In the genomic region with DNA sequence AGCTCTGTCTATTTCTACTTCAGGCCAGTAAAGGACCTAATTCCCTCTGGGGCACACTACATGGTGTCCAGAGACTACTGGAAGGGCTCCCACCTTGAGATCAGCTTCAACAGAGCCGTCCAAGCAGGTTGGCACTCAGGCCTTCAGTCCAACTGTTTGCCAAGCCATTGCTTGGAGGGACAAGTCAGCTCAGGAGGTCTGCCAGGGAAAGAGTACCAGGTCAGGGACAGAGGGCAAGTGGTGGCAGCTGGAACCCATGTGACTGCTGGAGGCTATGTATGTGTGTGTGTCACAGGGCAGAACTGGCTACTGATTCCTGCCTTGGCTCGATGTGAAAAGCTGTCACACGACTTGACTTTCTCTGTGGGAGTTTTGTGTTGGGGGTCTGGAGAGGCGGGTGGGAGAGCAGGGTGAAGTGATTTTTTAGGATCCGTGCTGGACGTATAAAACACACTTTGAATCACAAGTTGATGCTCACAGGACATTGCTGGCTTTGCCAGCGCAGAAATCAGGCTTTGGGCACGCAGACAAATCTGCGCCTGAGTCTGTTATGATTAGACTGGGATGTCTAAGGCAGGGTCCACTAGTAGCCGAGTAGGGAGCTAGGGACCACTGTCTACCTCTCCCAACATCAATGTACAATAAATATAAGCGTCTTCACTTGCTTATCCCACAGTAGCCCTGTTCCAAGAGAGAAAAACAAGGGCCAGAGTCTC, we compare ENCODE assay signal across 20 mouse cellular contexts.
A peak's percentile ranks its signal among the peaks of the same experiment; 100 is the strongest.
DNase-seq lines count a peak whose midpoint lies in the region; ATAC-seq lines count a peak whose summit lies in the region.
"Had no signal": no experiment of that assay in that cellular context is flagged by ENCODE, and none has a peak within 500 bp of the region (broad histone marks: within the 10 kb centered on the region; RNA-seq: fewer than 3 reads in every experiment).

No protein-coding gene starts in this region.

- intact Hi-C loops in gastrocnemius, postnatal 36 days (cut with DNase I): loop anchor here (5.0 kb wide), 1 partner anchor 80 kb away; no protein-coding TSS in a partner anchor

- H3K36me3 ChIP-seq in hindbrain, embryonic 10.5 days: no peaks in the 10 kb centered on the region
- H3K36me3 ChIP-seq in hindbrain, embryonic 16.5 days (ENCODE audit: control insufficient read depth, insufficient read depth, low read length): no peaks in the 10 kb centered on the region
- H3K36me3 ChIP-seq in limb, embryonic 10.5 days: no peaks in the 10 kb centered on the region
- H3K36me3 ChIP-seq: embryonic facial prominence, embryonic 13.5 days; forebrain, embryonic 10.5 days; intestine, embryonic 15.5 days; limb, embryonic 12.5 days; midbrain, embryonic 15.5 days; neural tube, embryonic 13.5 days had no signal

- WGBS in hindbrain, embryonic 10.5 days: 87% methylated on average over 11 of the region's 11 CpGs
- 83% methylated on average over 11 of the region's 11 CpGs for WGBS in hindbrain, embryonic 16.5 days
- 90% methylated on average over 11 of the region's 11 CpGs for WGBS in limb, embryonic 10.5 days

- peak overlapping the region; percentile 12; the same call in 1 of the 2 replicates for H3K27ac ChIP-seq in hindbrain, embryonic 10.5 days
- H3K27ac ChIP-seq in hindbrain, embryonic 16.5 days (ENCODE audit: low read depth, low read length): no peak overlapping the region
- no peak overlapping the region for H3K27ac ChIP-seq in limb, embryonic 10.5 days
- H3K27ac ChIP-seq: embryonic facial prominence, embryonic 13.5 days; forebrain, embryonic 10.5 days; intestine, embryonic 15.5 days; limb, embryonic 12.5 days; midbrain, embryonic 15.5 days; neural tube, embryonic 13.5 days; stomach, postnatal 0 days had no signal

- ATAC-seq in hindbrain, embryonic 16.5 days: no peak
- ATAC-seq: intestine, embryonic 15.5 days; liver, postnatal 0 days; midbrain, embryonic 15.5 days had no signal

- no peak overlapping the region for H3K9ac ChIP-seq in hindbrain, embryonic 16.5 days (ENCODE audit: low read depth, low read length)
- H3K9ac ChIP-seq: embryonic facial prominence, embryonic 13.5 days; intestine, embryonic 15.5 days; limb, embryonic 12.5 days; liver, postnatal 0 days; midbrain, embryonic 15.5 days; neural tube, embryonic 13.5 days had no signal

- H3K4me2 ChIP-seq in hindbrain, embryonic 16.5 days (ENCODE audit: low read length): no peak overlapping the region
- H3K4me2 ChIP-seq: embryonic facial prominence, embryonic 13.5 days; intestine, embryonic 15.5 days; limb, embryonic 12.5 days; midbrain, embryonic 15.5 days; neural tube, embryonic 13.5 days had no signal

- peaks cover 7% of the 10 kb centered on the region; the same call in 1 of the 2 replicates for H3K4me1 ChIP-seq in hindbrain, embryonic 10.5 days (replicated peaks)
- no peaks in the 10 kb centered on the region for H3K4me1 ChIP-seq in hindbrain, embryonic 16.5 days (ENCODE audit: control insufficient read depth, insufficient read depth, low read depth, low read length)
- H3K4me1 ChIP-seq in limb, embryonic 10.5 days: no peaks in the 10 kb centered on the region; the same call in 1 of the 2 replicates
- H3K4me1 ChIP-seq: intestine, embryonic 15.5 days; limb, embryonic 12.5 days; neural tube, embryonic 13.5 days had no signal

- H3K9me3 ChIP-seq in hindbrain, embryonic 10.5 days: no peaks in the 10 kb centered on the region
- no peaks in the 10 kb centered on the region for H3K9me3 ChIP-seq in hindbrain, embryonic 16.5 days (ENCODE audit: control insufficient read depth, low read length)
- no peaks in the 10 kb centered on the region for H3K9me3 ChIP-seq in limb, embryonic 10.5 days (replicated peaks)
- H3K9me3 ChIP-seq: embryonic facial prominence, embryonic 13.5 days; forebrain, embryonic 10.5 days; intestine, embryonic 15.5 days; limb, embryonic 12.5 days; midbrain, embryonic 15.5 days; neural tube, embryonic 13.5 days had no signal

- H3K4me3 ChIP-seq in hindbrain, embryonic 10.5 days: no peak overlapping the region
- no peak overlapping the region for H3K4me3 ChIP-seq in hindbrain, embryonic 16.5 days (ENCODE audit: low read length)
- H3K4me3 ChIP-seq in limb, embryonic 10.5 days: no peak overlapping the region
- H3K4me3 ChIP-seq: embryonic facial prominence, embryonic 13.5 days; forebrain, embryonic 10.5 days; intestine, embryonic 15.5 days; limb, embryonic 12.5 days; midbrain, embryonic 15.5 days; neural tube, embryonic 13.5 days had no signal

- DNase-seq in cerebellum, adult 9-10 months: peak; percentile 27
- no peak for DNase-seq in cerebellum, postnatal 4 days (ENCODE audit: low spot score in 2 of 2)
- DNase-seq in hindbrain, embryonic 10.5 days (ENCODE audit: low spot score): no peak
- peak; percentile 46 for DNase-seq in adrenal gland, postnatal 14 days
- peak; percentile 49 to 64 for DNase-seq in gastrocnemius, postnatal 36 days
- no peak for DNase-seq in ovary, postnatal 14 days (ENCODE audit: low spot score)
- DNase-seq in limb, embryonic 10.5 days (ENCODE audit: low spot score): no peak
- DNase-seq: kidney, postnatal 36 days; layer of hippocampus, postnatal 36 days; liver, postnatal 0 days; lung, postnatal 4 days; spleen, adult 18-20 months had no signal

- H3K27me3 ChIP-seq in hindbrain, embryonic 10.5 days (ENCODE audit: insufficient read depth, poor library complexity, severe bottlenecking): no peaks in the 10 kb centered on the region
- H3K27me3 ChIP-seq in hindbrain, embryonic 16.5 days (replicated peaks; ENCODE audit: control insufficient read depth, insufficient read depth, low read length): no peaks in the 10 kb centered on the region
- H3K27me3 ChIP-seq in limb, embryonic 10.5 days (ENCODE audit: low read depth, poor library complexity, severe bottlenecking): no peaks in the 10 kb centered on the region
- H3K27me3 ChIP-seq: embryonic facial prominence, embryonic 13.5 days; intestine, embryonic 15.5 days; limb, embryonic 12.5 days; midbrain, embryonic 15.5 days; neural tube, embryonic 13.5 days had no signal

Comparison
In these comparisons a context has a peak if more than half of its experiments do, and no peak if none do; other contexts are left out.
1. DNase-seq: peak in cerebellum, adult 9-10 months (single experiment), adrenal gland, postnatal 14 days (single experiment) and gastrocnemius, postnatal 36 days (2 of 2); none in cerebellum, postnatal 4 days (0 of 2), hindbrain, embryonic 10.5 days (single experiment), ovary, postnatal 14 days (single experiment) and limb, embryonic 10.5 days (single experiment).